Mouse (Mus musculus): ENCODE data around the gene Ttc9b. TPM values are rescaled to one million over a fixed set of nuclear protein-coding genes. Genes with fewer than 3 reads are reported as not detected.

Ttc9b gene
- polyA plus RNA-seq, 1 experiment from 2014 or later, result not detected

Other genes starting within 250 kb of the Ttc9b start
- gene Sptbn4, start 206.2 kb upstream of the Ttc9b start, polyA plus RNA-seq (2016; fragmentation: Nextera tagmentation; extraction: Ambion mirVana), result 0.11 and 0.12 TPM in 2 replicates
- 895 and 897 TPM in 2 replicates for gene Blvrb, start 205.9 kb upstream of the Ttc9b start, polyA plus RNA-seq (2016; fragmentation: Nextera tagmentation; extraction: Ambion mirVana)
- 24.6 and 26.3 TPM in 2 replicates for gene Sertad3, start 180.1 kb upstream of the Ttc9b start, polyA plus RNA-seq (2016; fragmentation: Nextera tagmentation; extraction: Ambion mirVana)
- gene Sertad1, start 167.0 kb upstream of the Ttc9b start, polyA plus RNA-seq (2016; fragmentation: Nextera tagmentation; extraction: Ambion mirVana), result 19.5 and 20.9 TPM in 2 replicates
- 0.91 and 1.2 TPM in 2 replicates for gene Prx, start 154.6 kb upstream of the Ttc9b start, polyA plus RNA-seq (2016; fragmentation: Nextera tagmentation; extraction: Ambion mirVana)
- gene Hipk4, start 130.6 kb upstream of the Ttc9b start, polyA plus RNA-seq (2016; fragmentation: Nextera tagmentation; extraction: Ambion mirVana), result 0.17 and 0.23 TPM in 2 replicates
- gene Pld3, start 100.7 kb upstream of the Ttc9b start, polyA plus RNA-seq (2016; fragmentation: Nextera tagmentation; extraction: Ambion mirVana), result 46.6 and 49.1 TPM in 2 replicates
- 26.3 and 27.5 TPM in 2 replicates for gene 2310022A10Rik, start 100.7 kb upstream of the Ttc9b start, polyA plus RNA-seq (2016; fragmentation: Nextera tagmentation; extraction: Ambion mirVana)
- gene Akt2, start 62.4 kb upstream of the Ttc9b start, polyA plus RNA-seq (2016; fragmentation: Nextera tagmentation; extraction: Ambion mirVana), result 45.0 and 45.2 TPM in 2 replicates
- 5.7 and 6.7 TPM in 2 replicates for gene Map3k10, start 20.7 kb downstream of the Ttc9b start, polyA plus RNA-seq (2016; fragmentation: Nextera tagmentation; extraction: Ambion mirVana)
- gene Zfp607b, start 35.4 kb downstream of the Ttc9b start, polyA plus RNA-seq (2016; fragmentation: Nextera tagmentation; extraction: Ambion mirVana), result 0.64 and 0.79 TPM in 2 replicates
- gene Zfp60, start 77.5 kb downstream of the Ttc9b start, polyA plus RNA-seq (2016; fragmentation: Nextera tagmentation; extraction: Ambion mirVana), result 8.0 and 9.2 TPM in 2 replicates
- 0.89 and 1.0 TPM in 2 replicates for gene Zfp626, start 153.3 kb downstream of the Ttc9b start, polyA plus RNA-seq (2016; fragmentation: Nextera tagmentation; extraction: Ambion mirVana)
- 2.6 and 3.1 TPM in 2 replicates for gene Zfp59, start 184.7 kb downstream of the Ttc9b start, polyA plus RNA-seq (2016; fragmentation: Nextera tagmentation; extraction: Ambion mirVana)
- 2.1 and 2.2 TPM in 2 replicates for gene Zfp607a, start 203.6 kb downstream of the Ttc9b start, polyA plus RNA-seq (2016; fragmentation: Nextera tagmentation; extraction: Ambion mirVana)

Measured in liver, embryonic 12.5 days (tissue).